Mouse (Mus musculus) midbrain, embryonic 15.5 days (tissue): ENCODE data around the gene Ap3s2. TPM values are rescaled to one million over a fixed set of nuclear protein-coding genes. Genes with fewer than 3 reads are reported as not detected.

Experiments
- ATAC-seq: fragments of 200-750 bp; cut with Nextera tagmentation; replicated peaks from 2 replicates; pipeline ENCODE4 v1.8.0; 2017; ENCODE audit warnings: moderate TSS enrichment
- H3K27ac ChIP-seq: fragments of 300-500 bp; sonication (generic); 2 replicates; pipeline ENCODE4 v1.5.1; 2015; ENCODE audit warnings: mild to moderate bottlenecking, inconsistent platforms
- H3K27me3 ChIP-seq: fragments of 300-500 bp; sonication (generic); replicated peaks from 2 replicates; pipeline ENCODE4 v1.6.1; 2015; ENCODE audit warnings: inconsistent platforms
- H3K36me3 ChIP-seq: fragments of 300-500 bp; sonication (generic); replicated peaks from 2 replicates; pipeline ENCODE4 v1.6.1; 2015; ENCODE audit warnings: inconsistent platforms
- H3K4me1 ChIP-seq: fragments of 300-500 bp; sonication (generic); 2 replicates; pipeline ENCODE4 v1.6.1; 2015; ENCODE audit warnings: inconsistent platforms
- H3K4me2 ChIP-seq: fragments of 300-500 bp; sonication (generic); 2 replicates; pipeline ENCODE4 v1.6.1; 2015; ENCODE audit warnings: inconsistent platforms, mild to moderate bottlenecking, moderate library complexity
- H3K4me3 ChIP-seq: fragments of 300-500 bp; sonication (generic); 2 replicates; pipeline ENCODE4 v1.5.1; 2015; ENCODE audit warnings: mild to moderate bottlenecking, inconsistent platforms
- H3K9ac ChIP-seq: fragments of 300-500 bp; sonication (generic); 2 replicates; pipeline ENCODE4 v1.6.1; 2015; ENCODE audit warnings: mild to moderate bottlenecking, inconsistent platforms
- H3K9me3 ChIP-seq: fragments of 300-500 bp; sonication (generic); 2 replicates; pipeline ENCODE4 v1.6.1; 2016; ENCODE audit warnings: inconsistent platforms
- WGBS: fragments of 180-500 bp; shearing (Covaris S2); methylation state at CpG from one replicate; pipeline ENCODE4 v1.1.7; 2015; ENCODE audit warnings: mixed read lengths; 5-methylcytosine and 5-hydroxymethylcytosine counted together
- polyA plus RNA-seq: library from polyadenylated mRNA; unstranded; fragments of >200 nt; fragmentation: Nextera tagmentation; extraction: Ambion mirVana; gene quantifications from 2 replicates; pipeline ENCODE4 v1.2.1, GENCODE M21; 2015

The Ap3s2 gene
- polyA plus RNA-seq = 39.9 and 41.7 TPM in 2 replicates

DNA sequence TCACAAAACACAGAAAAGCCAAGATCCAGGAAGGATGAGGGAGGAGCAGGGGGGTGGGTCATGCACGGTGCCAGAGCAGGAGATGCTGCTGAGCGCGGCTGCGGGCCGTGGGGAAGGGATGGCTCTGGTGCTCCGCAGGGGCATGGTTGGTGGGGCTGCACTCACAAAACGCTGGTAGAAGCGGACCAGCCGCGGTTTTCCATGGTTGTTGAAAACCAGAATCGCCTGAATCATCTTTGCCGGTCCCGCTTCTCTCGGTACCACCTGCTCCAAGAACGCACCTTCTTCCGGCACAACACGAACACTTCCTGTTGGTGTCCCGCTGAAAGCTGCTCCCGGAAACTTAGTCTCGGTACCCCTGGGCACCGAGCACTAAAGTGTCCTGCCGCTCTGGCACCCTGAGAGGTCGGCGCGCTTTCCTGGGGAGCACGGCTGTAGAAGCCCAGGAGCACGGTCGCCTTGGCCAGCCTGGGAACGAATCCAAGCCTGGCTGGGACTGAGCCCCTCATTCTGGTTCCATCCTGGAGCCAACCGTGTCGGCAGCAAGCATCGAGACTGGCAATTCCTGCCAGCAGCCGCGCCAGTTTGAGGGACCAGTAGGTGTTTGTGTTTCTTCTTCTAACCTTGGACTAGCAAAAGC is at the start of gene Ap3s2:
TSS of gene Ap3s2 (minus strand) at position 306 of the 640 bp plus-strand sequence.
- peaks cover 22% of the 10 kb centered on the region for H3K4me1 ChIP-seq
- no peaks in the 10 kb centered on the region for H3K27me3 ChIP-seq
- peak within 1 kb of the TSS; percentile 84 for H3K4me3 ChIP-seq
- WGBS = under 1% methylated on average over 34 of the region's 34 CpGs
- H3K9me3 ChIP-seq = no peaks in the 10 kb centered on the region
- peak within 1 kb of the TSS; percentile 75 for H3K9ac ChIP-seq
- no peaks in the 10 kb centered on the region for H3K36me3 ChIP-seq
- peak; percentile 97 for ATAC-seq
- H3K4me2 ChIP-seq = peak within 1 kb of the TSS; percentile 62
- H3K27ac ChIP-seq = peak within 1 kb of the TSS; percentile 87

DNA sequence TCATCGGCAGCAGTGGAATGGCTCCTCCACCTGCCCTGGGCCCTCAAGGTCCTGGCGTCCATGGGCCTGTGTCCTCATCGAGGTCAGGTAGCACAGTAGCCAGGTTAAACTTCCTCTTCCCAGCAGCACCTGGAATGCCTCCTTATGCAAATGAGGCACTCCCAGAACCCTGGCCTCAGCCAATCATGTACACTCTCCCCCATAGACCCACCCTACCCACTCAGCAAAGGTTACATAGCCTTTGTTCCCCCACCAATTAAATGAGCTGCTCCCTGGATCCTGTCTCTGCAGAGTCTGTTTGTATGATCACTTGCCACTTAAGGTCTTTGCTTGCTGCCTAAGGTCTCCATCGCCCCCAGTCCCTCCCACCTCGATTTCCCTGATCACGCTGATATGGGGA is 47.9 kb upstream of the Ap3s2 start:
- Histone ChIP-seq H3K27ac (no peak overlapping the region), H3K4me2 (no peak overlapping the region), H3K36me3 (no peaks in the 10 kb centered on the region), H3K4me1 (no peaks in the 10 kb centered on the region), H3K27me3 (no peaks in the 10 kb centered on the region), H3K9ac (no peak overlapping the region), H3K4me3 (no peak overlapping the region), H3K9me3 (no peaks in the 10 kb centered on the region)
- 89% methylated on average over 6 of the region's 6 CpGs for WGBS
- ATAC-seq = no peak

- H3K4me2 ChIP-seq = no peak overlapping the region
- 50% methylated on average over 1 of the region's 1 CpGs for WGBS
- no peaks in the 10 kb centered on the region for H3K36me3 ChIP-seq
- H3K9ac ChIP-seq = no peak overlapping the region
- ATAC-seq = no peak
- no peaks in the 10 kb centered on the region for H3K4me1 ChIP-seq
- H3K9me3 ChIP-seq = no peaks in the 10 kb centered on the region
- H3K4me3 ChIP-seq = no peak overlapping the region
- no peak overlapping the region for H3K27ac ChIP-seq
- no peaks in the 10 kb centered on the region for H3K27me3 ChIP-seq
Observed at GRCm38 (mm10) chr7:79961600-79961999, 41.2 kb upstream of the Ap3s2 start.

GRCm38 (mm10) chr7:79956131-79956530 is 35.7 kb upstream of the Ap3s2 start:
- 55% methylated on average over 1 of the region's 1 CpGs for WGBS
- ATAC-seq = no peak

GRCm38 (mm10) chr7:79954890-79955289 is 34.4 kb upstream of the Ap3s2 start:
- WGBS = 100% methylated on average over 1 of the region's 1 CpGs
- Histone ChIP-seq H3K27me3 (no peaks in the 10 kb centered on the region), H3K4me3 (no peak overlapping the region), H3K4me1 (no peaks in the 10 kb centered on the region), H3K27ac (no peak overlapping the region), H3K36me3 (no peaks in the 10 kb centered on the region), H3K4me2 (no peak overlapping the region), H3K9ac (no peak overlapping the region), H3K9me3 (no peaks in the 10 kb centered on the region)
- ATAC-seq = no peak

More at GRCm38 (mm10) chr7:79956131-79956530, 35.7 kb upstream of the Ap3s2 start:
- no peaks in the 10 kb centered on the region for H3K9me3 ChIP-seq
- no peaks in the 10 kb centered on the region for H3K27me3 ChIP-seq
- no peaks in the 10 kb centered on the region for H3K4me1 ChIP-seq
- H3K4me2 ChIP-seq = no peak overlapping the region
- no peak overlapping the region for H3K4me3 ChIP-seq
- no peaks in the 10 kb centered on the region for H3K36me3 ChIP-seq
- H3K9ac ChIP-seq = no peak overlapping the region
- H3K27ac ChIP-seq = no peak overlapping the region

GRCm38 (mm10) chr7:79951038-79951437 is 30.6 kb upstream of the Ap3s2 start:
- no peaks in the 10 kb centered on the region for H3K4me1 ChIP-seq
- no peaks in the 10 kb centered on the region for H3K9me3 ChIP-seq
- 79% methylated on average over 3 of the region's 3 CpGs for WGBS
- H3K9ac ChIP-seq = no peak overlapping the region
- H3K36me3 ChIP-seq = no peaks in the 10 kb centered on the region
- no peak overlapping the region for H3K4me2 ChIP-seq
- H3K27me3 ChIP-seq = no peaks in the 10 kb centered on the region
- H3K27ac ChIP-seq = no peak overlapping the region
- ATAC-seq = no peak
- H3K4me3 ChIP-seq = no peak overlapping the region

GRCm38 (mm10) chr7:79950236-79950635 is 29.8 kb upstream of the Ap3s2 start:
- Histone ChIP-seq H3K9ac (no peak overlapping the region), H3K27me3 (no peaks in the 10 kb centered on the region), H3K4me3 (no peak overlapping the region), H3K36me3 (no peaks in the 10 kb centered on the region), H3K4me1 (no peaks in the 10 kb centered on the region), H3K27ac (no peak overlapping the region), H3K9me3 (no peaks in the 10 kb centered on the region), H3K4me2 (no peak overlapping the region)
- ATAC-seq = no peak
- 85% methylated on average over 6 of the region's 6 CpGs for WGBS

GRCm38 (mm10) chr7:79935511-79936205 is 15.2 kb upstream of the Ap3s2 start:
- H3K27me3 ChIP-seq = no peaks in the 10 kb centered on the region
- 9% methylated on average over 19 of the region's 19 CpGs for WGBS
- ATAC-seq = 0 out of 2 replicates have a peak, but pooled peaks have one; percentile 20
- H3K9me3 ChIP-seq = no peaks in the 10 kb centered on the region
- H3K36me3 ChIP-seq = no peaks in the 10 kb centered on the region
- peaks cover 20% of the 10 kb centered on the region for H3K4me1 ChIP-seq
- peak overlapping the region; percentile 50 for H3K4me3 ChIP-seq
- peak overlapping the region; percentile 70 for H3K4me2 ChIP-seq
- peak overlapping the region; percentile 55; the same call in 1 of the 2 replicates for H3K27ac ChIP-seq
- peak overlapping the region; percentile 51 for H3K9ac ChIP-seq

DNA sequence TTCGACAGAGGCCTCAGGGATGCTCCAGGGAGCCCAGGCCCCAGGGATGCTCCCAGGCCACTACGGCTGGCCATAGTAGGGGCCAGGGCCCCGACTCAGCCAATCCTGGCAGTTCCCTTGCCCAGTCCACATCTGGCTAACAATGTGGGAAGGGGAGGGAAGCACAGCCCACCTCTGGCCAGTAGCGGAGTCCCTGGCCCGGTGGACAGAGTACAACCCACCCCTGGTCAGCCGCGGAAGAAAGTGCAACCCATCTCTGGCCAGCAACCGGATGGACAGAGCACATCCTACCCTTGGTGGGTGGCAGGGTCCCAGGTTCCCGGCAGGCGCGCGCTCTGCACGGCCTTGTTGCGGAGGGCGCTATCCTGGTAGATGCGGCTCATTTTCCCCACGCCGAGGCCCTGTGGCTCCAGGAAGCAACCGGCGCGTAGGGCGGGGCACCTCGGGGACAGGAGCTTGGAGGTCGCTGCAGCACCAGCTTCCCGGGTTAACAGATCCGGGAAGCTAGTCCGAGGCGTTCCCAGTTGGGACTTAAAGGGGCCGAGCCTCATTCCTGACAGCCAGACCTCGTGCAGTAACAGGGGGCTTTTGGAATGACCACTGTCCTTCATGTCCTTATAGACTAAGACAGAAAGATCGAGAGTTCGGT is 14.5 kb upstream of the Ap3s2 start, which contains the start of gene Arpin:
TSS of gene Arpin (minus strand) at position 498 of the 649 bp plus-strand sequence.
- WGBS = 1% methylated on average over 32 of the region's 32 CpGs
- H3K36me3 ChIP-seq = no peaks in the 10 kb centered on the region
- H3K4me1 ChIP-seq = peaks cover 20% of the 10 kb centered on the region
- H3K4me3 ChIP-seq = peak within 1 kb of the TSS; percentile 50
- H3K4me2 ChIP-seq = peak within 1 kb of the TSS; percentile 70
- peak within 1 kb of the TSS; percentile 55 for H3K27ac ChIP-seq
- no peaks in the 10 kb centered on the region for H3K9me3 ChIP-seq
- ATAC-seq = peak; percentile 77
- H3K27me3 ChIP-seq = no peaks in the 10 kb centered on the region
- peak within 1 kb of the TSS; percentile 51 for H3K9ac ChIP-seq

DNA sequence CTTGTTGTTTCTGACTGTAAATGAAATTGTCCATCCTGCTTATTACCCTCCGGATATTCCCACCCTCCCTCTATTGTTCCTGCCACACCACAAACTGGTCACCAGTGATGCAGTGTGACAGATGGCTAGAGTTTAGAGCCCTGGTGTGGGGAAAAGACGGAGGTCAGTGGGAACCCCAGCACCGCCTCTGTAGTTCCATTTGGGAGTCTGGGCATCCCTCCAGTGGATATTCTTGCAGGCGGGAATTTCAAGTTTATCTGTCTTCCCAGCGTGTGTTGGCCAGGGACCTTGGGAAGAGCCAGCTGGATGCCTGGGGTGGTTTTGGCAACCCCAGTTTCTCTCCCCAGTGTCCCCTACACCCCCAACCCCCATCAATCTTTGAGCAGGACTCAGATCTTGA is 14.0 kb upstream of the Ap3s2 start:
- ATAC-seq = no peak
- 39% methylated on average over 5 of the region's 5 CpGs for WGBS
- peak overlapping the region; percentile 70 for H3K4me2 ChIP-seq
- H3K36me3 ChIP-seq = no peaks in the 10 kb centered on the region
- no peaks in the 10 kb centered on the region for H3K9me3 ChIP-seq
- peak overlapping the region; percentile 51 for H3K9ac ChIP-seq
- peak overlapping the region; percentile 50 for H3K4me3 ChIP-seq
- H3K27me3 ChIP-seq = no peaks in the 10 kb centered on the region
- H3K4me1 ChIP-seq = peaks cover 20% of the 10 kb centered on the region
- peak overlapping the region; percentile 55 for H3K27ac ChIP-seq

DNA sequence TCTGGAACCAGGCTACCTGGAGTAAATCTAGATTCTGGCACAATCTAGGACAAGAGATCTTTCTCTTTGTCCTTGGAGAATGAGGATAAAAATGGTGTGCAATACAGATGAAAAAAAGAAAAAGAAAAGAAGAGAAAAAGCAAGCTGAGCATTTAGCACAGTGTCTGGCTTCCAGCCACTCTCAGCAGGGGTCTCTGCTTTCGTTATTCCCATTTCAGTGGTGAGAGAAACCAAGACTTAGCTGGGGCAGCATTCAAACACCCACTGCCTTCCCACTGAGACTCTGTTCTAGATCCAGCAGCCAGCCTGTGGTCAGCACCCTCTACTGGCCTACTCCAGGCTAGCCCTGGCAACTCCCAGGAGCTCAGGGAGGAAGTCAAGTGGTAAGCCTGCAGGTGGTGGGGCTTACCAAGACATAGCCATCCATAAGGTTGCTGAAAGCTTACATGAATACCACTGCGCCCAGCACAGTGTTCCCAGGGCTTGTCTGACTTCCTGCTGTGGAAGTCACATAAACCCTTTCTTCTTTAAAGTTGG is 8.1 kb upstream of the Ap3s2 start:
- Histone ChIP-seq H3K27me3 (no peaks in the 10 kb centered on the region), H3K4me2 (no peak overlapping the region), H3K9ac (no peak overlapping the region), H3K4me3 (no peak overlapping the region), H3K4me1 (no peaks in the 10 kb centered on the region), H3K36me3 (peaks cover 5% of the 10 kb centered on the region; the same call in 1 of the 2 replicates), H3K27ac (no peak overlapping the region), H3K9me3 (no peaks in the 10 kb centered on the region)
- ATAC-seq = no peak
- WGBS = 65% methylated on average over 2 of the region's 2 CpGs

DNA sequence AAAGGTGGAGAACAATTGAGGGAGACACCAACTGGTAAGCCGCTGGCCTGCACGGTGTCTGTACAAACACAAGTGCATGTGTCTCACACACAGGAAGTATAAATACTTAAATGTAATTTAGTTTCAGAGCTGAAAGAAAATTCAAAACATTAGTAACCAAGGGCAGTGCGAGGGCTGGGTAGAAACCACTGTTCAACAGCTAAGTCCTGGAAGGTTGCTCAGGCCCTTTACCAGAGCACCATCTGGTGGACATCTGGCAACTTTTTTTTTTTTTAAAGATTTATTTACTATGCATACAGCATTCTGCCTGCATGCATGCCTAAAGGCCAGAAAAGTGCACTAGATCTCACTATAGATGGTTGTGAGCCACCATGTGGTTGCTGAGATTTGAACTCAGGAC is 5.9 kb downstream of the Ap3s2 start:
- no peaks in the 10 kb centered on the region for H3K27me3 ChIP-seq
- no peak overlapping the region for H3K4me2 ChIP-seq
- 70% methylated on average over 3 of the region's 3 CpGs for WGBS
- H3K4me1 ChIP-seq = peaks cover 6% of the 10 kb centered on the region
- H3K4me3 ChIP-seq = no peak overlapping the region
- no peak overlapping the region for H3K27ac ChIP-seq
- ATAC-seq = no peak
- peaks cover 12% of the 10 kb centered on the region for H3K36me3 ChIP-seq
- no peaks in the 10 kb centered on the region for H3K9me3 ChIP-seq
- H3K9ac ChIP-seq = no peak overlapping the region
